Mouse (Mus musculus) mature B cell (primary cell): ENCODE data around the gene Btbd35f21.
"Not testable (repeated sequence)": the region's sequence is repeated elsewhere in the genome, so short reads cannot be mapped to it uniquely, and the experiment has no call there.

Experiments
- in situ Hi-C: fragments of 300-500 bp; cut with MboI; formaldehyde crosslinking; loops from 2 replicates; pipeline ENCODE4 v1.14.3; 2019

Gene Btbd35f21

DNA sequence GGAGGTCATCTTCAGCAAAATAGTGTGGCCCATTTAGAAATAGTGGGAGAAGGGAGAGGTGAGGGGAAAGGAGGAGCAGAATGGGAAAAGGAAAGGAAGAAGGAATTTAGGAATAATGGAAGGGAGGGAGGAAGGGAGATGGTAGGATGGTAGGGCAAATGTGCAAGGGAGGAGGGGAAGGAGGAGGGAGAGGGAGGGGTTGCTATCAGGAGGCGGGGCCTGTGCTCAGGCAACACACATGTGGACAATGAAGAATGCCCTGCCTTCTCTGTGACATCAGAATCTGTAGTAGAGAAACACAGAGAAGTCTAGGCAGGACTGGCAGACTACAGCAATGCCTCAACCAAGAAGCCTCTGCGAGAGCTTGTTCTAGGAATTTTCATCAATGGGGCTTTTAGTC, at the start of gene Btbd35f21:
Gene Btbd35f21, plus strand, starts transcription at position 301 of the 400 bp plus-strand sequence.
- in situ Hi-C loops: not testable (repeated sequence)
